Mouse (Mus musculus): ENCODE results near the gene Gm12569.

Gene Gm12569

GRCm38 (mm10) chr11:51220308-51220707 is at the start of gene Gm12569:
TSS of gene Gm12569 (plus strand) at chr11:51220473.
- no peak for DNase-seq (ENCODE audit: low read depth)

DNA sequence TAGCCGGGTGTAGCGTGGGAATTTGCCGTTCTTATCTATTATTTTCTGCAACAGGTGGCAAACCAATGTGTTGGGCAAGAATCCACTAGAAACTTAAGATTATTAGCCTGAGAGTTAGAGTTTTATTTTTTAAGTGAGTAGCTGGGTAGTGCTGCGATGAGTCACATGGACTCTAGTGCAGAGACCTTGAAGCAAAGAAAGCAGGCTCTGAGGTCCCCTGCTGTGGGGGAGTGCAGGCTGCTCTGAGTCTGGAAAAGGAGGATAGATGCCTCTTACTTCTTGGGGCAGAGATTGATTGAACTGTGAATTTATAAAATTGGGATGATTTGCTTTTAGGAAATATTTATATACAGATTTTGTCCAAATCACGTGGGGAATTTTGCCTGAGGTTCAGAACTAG is 17.5 kb upstream of the Gm12569 start:
- no peak for DNase-seq (ENCODE audit: low read depth)

DNA sequence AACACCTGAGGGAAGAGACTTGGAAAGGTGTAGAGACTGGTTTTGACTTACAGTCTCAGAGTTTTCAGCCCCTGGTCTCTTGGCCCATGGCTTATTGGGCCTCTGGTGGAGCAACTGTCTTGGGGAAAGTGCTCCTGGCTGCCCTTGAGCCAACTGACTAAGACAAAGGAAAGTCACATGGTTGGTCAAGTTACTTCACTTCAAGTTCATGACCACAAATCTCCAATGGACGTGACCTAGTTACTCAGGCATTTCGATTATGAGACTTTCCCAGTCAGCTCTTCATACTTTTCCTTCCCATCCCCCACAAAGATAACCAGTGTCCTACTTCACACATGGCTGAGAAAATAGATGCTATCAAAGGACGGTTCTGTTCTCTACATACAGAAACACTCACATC is 12.5 kb upstream of the Gm12569 start:
- no peak for DNase-seq (ENCODE audit: low read depth)

GRCm38 (mm10) chr11:51211426-51211825 is 8.8 kb upstream of the Gm12569 start:
- DNase-seq (ENCODE audit: low read depth): no peak

DNA sequence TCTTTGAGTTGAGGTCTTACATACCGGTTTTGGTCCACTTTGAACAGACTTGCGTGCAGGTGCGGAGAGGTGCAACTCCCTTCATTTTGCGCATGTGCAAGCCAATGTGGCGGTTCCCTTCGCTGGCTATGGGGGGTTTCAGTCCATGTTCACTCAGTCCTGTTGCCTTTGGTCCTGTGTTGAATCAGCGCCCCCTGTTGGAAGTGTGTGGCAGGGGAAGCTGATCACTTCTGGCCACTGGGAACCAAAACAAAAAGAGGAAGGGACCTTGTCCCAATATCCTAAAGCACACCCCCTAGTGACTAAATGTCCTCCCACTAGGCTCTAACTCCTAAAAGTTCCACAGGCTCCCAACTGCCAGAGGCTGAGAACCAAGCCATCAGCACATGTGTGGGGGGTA is 6.3 kb upstream of the Gm12569 start:
- no peak for DNase-seq (ENCODE audit: low read depth)

DNA sequence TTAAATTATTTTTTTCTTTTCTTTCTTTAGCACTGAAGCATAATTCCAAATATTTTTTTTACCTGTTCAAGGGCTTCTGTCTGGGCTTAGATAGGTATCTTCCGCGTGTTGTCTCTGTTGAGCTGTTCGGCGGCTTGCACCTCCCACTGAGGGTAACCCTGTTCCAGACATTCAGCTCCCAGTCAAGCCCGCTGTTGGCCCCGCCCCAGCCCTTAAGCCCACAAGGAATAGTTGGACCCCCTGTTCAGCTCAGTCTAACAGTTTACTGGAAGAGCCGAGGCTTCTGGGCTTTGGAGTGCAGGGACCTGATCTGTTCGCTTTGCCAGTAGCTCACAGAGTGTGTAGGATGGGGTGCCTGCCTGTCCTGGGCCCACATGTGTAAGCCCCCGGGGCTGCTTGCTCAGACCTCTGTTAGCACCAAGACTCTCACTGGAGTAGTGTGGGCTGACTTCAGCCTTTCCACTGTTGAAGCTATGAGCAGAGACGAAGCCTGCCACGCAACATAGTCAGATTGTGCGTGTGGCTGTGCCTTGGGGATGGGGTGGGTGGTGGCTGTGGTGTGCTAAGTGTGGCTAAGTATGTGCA is 785 bp upstream of the Gm12569 start:
- DNase-seq (ENCODE audit: low read depth): no peak

GRCm38 (mm10) chr11:51227104-51227503 is 6.8 kb downstream of the Gm12569 start:
- DNase-seq (ENCODE audit: low read depth): no peak

- no peak for DNase-seq (ENCODE audit: low read depth)
Observed at GRCm38 (mm10) chr11:51234626-51235025, 14.4 kb downstream of the Gm12569 start.

DNA sequence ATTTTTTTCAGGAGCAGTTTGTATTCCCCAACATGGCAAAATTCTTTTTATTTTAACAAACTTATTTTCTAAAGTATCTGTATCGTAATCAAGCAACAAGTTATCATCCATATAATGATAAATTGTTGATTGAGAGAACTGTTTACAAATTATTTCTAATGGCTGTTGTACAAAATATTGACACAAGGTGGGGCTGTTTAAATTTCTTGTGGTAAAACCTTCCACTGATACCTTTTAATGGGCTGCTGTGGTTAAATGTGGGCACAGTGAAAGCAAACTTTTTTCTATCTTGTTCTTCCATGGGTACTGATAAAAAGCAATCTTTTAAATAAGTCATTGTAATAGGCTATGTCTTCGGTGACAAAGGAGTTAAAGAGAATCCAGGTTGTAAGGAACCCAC is 22.6 kb downstream of the Gm12569 start:
- no peak for DNase-seq (ENCODE audit: low read depth)

GRCm38 (mm10) chr11:51257006-51257405 is 36.7 kb downstream of the Gm12569 start:
- no peak for DNase-seq (ENCODE audit: low read depth)

- DNase-seq (ENCODE audit: low read depth): no peak
Observed at GRCm38 (mm10) chr11:51261680-51262219, 41.5 kb downstream of the Gm12569 start, which contains the start of gene Clk4. TSS of gene Clk4 (plus strand) at chr11:51261730.

DNA sequence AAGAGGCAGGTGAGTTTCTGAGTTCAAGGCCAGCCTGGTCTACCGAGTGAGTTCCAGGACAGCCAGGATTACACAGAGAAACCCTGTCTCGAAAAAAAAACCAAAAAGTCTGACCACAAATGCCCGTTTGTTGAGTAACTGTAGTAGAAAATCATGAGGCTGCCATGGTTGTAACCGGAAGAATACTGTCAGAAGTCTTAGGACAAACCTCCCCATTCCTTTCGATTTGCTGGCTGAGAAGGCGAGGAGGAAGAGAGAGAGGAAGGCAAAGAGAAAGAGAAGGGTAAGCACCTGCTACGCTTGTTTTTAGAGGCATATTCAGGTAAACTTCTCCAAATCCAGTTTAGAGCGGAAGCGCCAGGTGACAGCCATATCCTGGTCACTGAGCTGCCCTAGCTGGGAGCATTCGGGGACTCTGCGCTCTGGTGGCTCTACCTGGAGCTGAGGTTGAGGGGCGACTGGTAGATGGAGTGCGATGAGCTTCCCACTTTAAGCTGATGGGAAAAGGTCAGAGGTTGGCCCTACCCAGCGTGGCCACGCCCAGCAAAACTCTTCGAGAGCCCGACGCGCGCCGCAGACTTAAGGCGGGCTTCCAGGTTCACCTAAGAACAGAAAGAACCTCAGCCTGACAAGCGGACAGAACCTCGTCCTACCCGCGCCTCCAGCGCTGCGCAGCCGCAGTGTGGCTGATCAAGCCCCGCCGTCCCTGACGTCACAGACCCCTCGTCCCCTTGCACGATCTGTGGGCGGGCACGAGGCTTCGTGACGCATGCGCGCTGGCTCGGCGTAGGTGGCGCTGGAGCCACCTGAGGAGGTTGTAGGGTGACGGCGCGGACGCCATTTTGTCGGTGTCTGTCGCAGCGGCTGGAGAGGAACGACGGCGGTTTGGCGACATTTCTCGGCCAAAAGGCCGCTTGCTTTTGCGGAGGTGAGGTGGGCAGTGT is 42.3 kb downstream of the Gm12569 start, which contains the start of gene BC049762:
TSS of gene BC049762 (minus strand) at position 705 of the 944 bp plus-strand sequence.
- DNase-seq (ENCODE audit: low read depth): peak; percentile 97

DNA sequence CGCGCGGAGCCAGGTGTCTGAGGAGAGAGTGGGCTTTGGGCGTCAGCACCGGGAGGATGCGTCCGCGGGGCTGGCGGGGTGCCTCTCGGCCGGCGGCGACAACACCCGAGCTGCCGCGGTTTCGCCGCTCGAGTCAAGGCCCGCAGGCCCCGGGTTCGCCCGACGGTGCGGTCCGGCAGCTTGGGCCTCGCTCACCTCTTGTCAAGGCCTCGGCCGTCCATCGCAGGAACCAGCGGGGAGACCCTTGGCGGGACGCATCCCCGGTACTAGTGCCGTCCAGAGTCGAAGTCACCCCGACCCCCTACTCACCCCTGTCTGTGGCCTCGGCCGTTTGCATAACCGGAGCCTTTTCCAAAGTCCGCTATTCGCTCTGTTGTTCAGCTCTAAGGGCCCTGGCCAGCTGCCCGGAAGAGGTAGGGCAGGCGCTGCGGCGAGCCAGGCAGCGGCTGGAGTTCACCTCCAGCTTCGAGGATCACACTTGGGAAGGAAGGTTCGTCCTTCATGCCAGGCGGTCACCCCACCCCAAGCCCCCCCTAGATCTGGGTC is 43.1 kb downstream of the Gm12569 start:
- DNase-seq (ENCODE audit: low read depth): no peak

DNA sequence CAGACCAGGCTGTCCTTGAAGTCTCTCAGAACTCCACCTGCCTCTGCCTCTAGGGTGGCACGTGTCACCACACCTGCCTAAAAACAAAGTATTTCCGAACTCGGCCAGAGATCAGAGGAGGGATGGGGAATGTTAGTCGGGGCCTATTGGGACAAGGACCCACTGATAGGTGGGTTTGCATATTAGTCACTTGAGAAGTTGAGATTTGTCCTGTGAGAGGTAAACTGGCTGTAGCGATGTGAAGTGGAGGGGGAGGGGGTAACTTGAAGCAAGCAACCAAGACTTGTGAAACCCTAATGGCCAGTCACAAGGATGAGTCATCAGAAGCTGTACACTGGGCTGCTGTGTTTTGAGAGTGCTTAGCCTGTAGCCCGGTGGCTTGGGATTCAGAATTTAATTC is 44.1 kb downstream of the Gm12569 start:
- DNase-seq (ENCODE audit: low read depth): no peak

DNA sequence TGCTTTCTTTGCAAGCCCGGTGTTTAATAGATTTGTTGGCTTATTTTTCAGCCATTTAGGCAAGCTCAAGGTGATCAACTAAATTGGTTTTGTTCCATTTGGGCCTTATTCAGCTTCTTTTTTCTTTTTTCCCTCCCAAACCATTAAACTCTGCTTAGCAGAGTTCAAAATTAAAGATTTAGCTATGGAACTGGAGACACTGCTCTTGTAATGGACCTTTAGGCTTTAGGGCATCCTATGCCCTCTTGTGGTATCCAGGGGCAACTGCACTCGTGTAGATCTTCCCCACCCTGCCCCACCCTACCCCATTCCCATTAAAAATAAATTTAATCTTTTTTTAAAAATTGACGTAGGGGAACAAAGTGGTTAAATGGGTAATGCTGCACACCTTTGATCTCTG is 45.1 kb downstream of the Gm12569 start:
- DNase-seq (ENCODE audit: low read depth): no peak

GRCm38 (mm10) chr11:51274418-51274817 is 54.1 kb downstream of the Gm12569 start:
- no peak for DNase-seq (ENCODE audit: low read depth)

Data from c-Kit-positive CD71-negative TER-119-negative erythroid progenitor cells, embryonic 14.5 days (primary cell).